Mouse (Mus musculus) natural killer cell, adult 2 months (primary cell): ENCODE measurements around the gene Fam240b.

Source experiments
- DNase-seq, 2 experiments: peaks; one replicate each; pipeline ENCODE4 v3.0.0; 2022; ENCODE audit warnings: low spot score in 2 of 2

The Fam240b gene

DNA sequence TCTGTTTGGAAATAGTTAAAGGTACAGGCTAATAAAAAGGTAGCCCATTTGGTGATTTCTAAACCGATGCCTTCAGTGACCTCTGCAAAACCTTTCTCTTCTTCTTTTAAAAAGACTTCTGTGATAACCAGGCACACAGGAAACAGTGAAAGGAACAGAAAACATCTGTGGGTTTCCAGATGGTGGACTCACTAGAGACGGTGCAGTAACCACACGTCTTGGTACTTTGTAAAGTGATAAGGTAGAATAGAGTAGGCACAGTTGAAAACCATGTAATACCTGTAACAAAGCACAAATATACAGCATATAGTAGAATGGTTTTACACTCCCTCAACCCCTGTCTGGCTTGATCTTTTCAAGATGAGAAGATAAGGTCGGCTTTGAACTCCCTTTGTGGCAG is 57.0 kb downstream of the Fam240b start:
- no peak for DNase-seq

DNA sequence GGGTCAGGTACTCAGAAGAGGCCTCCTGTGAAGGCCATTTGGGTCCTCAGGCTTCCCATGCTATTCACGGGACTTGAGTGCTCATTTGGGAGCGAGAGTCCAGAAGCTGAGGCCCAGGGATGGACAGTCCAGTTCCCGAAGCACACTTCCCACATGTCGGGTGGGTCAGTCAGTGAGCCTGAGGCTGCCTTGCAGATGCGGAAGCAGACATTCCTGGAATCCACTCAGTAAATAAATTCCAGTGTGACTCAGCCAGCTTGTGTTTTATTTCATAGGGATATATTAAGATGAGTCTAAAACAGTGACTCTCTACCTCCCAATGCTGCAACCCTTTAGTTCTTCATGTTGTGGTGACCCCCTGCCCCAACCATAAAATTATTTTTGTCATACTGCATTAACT is 58.1 kb downstream of the Fam240b start:
- no peak for DNase-seq

DNA sequence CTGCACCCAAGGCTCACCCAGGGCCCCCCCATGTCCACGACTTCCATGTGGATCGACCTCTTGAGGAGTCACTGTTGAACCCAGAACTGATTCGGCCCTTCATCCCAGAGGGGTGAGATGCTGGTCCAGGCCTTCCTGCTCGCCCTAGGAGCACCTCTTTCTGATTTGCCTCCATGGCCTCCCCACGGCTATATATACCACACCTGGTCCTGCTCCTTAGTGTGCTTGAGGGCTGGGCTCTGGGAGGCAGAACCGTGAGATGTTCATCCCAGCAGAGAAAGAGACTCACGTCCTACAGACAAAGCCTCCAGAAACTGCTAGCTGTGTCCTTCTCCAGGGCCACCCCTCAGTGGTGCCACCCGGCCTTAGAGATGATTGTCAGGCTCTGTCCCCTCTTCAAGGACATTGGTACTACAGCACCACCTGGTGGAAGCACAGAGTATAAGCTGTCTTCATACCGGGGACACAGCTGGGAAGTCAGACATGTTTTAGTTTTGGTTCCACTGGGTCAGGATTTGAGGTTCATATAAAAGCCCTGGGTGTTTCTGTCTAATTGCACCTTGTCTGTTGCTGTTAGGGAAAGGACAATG is 58.6 kb downstream of the Fam240b start:
- peak; percentile 44 to 70 for DNase-seq

DNA sequence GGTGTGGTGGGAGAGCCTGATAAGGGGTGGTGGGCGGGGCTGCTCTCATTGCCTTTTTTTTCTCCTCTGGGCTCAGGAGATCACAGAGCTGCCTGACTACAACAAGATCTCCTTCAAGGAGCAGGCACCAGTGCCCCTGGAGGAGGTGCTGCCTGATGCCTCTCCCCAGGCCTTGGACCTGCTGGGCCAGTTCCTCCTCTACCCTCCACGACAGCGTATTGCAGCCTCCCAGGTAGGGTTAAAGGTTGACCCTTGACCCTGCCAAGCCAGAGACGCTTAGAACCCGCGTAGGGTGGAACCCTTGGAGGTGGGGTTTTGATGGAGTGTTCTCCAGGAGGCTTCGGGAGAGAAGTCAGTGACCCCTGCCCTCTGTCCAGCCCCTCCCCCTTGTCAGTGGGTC is 59.8 kb downstream of the Fam240b start:
- no peak for DNase-seq

DNA sequence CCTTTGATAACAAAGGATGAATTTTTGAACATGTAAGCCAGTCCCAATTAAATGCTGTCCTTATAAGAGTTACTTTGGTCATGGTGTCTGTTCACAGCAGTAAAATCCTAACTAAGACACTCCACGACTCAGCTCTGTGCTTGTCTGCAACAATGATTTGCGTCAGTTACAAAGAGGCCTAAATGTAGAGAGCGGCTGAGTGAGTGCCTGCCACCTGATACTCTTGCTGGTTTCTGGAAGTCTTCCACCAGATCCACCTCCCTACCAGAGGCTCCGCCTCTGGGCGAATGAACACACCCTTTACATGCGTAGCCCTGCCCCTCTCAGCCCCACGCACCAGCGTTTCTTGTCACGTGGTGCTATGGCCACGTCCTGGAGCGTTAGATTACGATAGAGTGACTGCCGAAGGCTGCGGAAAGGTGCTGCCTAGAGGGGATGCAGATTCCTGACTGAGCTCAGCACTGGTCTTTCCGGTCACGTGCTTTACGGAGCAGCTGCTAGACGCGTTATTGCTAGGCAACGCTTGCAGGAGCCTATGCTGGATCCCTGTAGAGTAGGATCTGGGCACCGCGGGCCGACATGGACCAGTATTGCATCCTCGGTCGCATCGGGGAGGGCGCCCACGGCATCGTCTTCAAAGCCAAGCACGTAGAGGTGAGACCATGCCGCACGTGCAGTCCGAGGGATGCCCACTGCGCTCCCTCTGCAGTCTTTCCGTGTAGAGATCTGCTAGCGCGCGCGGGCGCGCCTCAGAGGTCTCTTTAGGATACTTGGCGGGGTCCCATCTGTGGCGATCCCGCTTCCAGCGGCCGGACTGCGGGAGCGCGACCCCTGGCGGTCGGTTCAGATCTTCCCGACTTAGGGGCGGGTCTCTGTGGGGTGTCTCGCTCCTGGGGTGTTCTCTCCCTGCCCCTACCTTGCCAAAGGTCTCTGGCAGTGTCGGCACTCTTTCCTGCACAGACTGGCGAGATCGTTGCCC is 65.3 kb downstream of the Fam240b start, which contains the start of gene Cdk20:
Gene Cdk20, plus strand, starts transcription at position 298 of the 979 bp plus-strand sequence.
- peak; percentile 56 to 73 for DNase-seq
